In the genomic region with DNA sequence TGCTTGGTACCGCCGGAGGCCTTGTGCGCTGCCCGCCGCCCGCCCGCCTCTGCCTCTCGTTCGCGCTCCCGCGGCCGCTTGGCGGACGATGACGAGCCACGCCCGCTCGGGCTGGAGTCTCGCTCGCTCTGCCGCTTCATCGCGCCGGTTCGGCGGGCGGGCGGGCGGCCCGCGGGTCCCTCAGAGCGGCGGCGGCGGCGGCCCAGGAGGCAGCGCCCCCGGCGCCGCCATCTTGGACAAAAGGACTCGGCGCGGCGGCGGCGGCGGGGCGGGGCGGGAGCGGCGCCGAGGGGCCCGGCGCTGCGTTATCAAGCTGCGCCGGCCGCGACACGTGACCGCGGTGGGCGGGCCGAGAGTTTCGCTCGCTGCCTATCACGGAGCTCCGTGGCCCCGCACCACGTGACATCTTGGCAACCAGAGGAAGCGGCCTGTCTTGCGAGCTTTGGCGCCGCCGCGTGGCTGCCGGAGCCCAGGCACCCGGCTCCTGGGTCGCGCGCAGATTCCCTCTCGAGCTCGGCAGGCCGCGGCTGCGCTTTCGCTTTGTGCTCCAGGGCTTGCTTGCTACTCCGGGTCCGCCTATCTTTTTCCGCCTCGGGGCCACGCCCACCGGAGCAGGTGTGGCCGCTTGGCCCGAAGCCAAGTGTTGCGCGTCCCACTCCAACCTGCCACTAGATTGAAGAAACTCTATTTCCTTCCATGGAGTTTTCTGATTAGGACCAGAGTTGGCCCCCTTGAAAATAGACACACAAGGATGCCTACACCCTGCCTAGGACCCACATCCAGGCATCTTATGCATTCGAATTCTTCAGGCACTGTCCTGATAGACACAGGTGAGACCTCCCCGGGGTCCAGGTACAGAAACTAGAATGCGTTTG, we compare ENCODE assay signal across 8 mouse cellular contexts. TPM values are rescaled to one million over a fixed set of nuclear protein-coding genes. Genes with fewer than 3 reads are reported as not detected.
A peak's percentile ranks its signal among the peaks of the same experiment; 100 is the strongest.
DNase-seq lines count a peak whose midpoint lies in the region; ATAC-seq and TF ChIP-seq lines count a peak whose summit lies in the region.

A gene (minus strand): TSS at position 601 of the 875 bp plus-strand sequence.

- H3K4me2 ChIP-seq in forebrain, postnatal 0 days (ENCODE audit: low read depth), result peak within 1 kb of the TSS; percentile 93
- peak within 1 kb of the TSS; percentile 95 for H3K4me2 ChIP-seq in lung, embryonic 15.5 days

- no peak for TF ChIP-seq EP300 in MEL (IDR thresholded peaks at IDR 0.05; ENCODE audit: low read depth in 1 of 2, low read length in 2 of 2)

- H3K79me2 ChIP-seq in MEL (ENCODE audit: control insufficient read depth, insufficient read depth, low read length, poor library complexity), result peaks cover 59% of the 10 kb centered on the region

- peak; percentile 78 for ATAC-seq in forebrain, postnatal 0 days
- ATAC-seq in lung, embryonic 15.5 days (ENCODE audit: borderline replicate concordance, extremely low read depth, low FRiP score, low TSS enrichment), result peak; percentile 79

- no peaks in the 10 kb centered on the region for H3K9me3 ChIP-seq in MEL (replicated peaks; ENCODE audit: insufficient read depth, low read length)
- H3K9me3 ChIP-seq in forebrain, postnatal 0 days (ENCODE audit: low read length), result no peaks in the 10 kb centered on the region
- no peaks in the 10 kb centered on the region for H3K9me3 ChIP-seq in lung, embryonic 15.5 days

- H3K4me1 ChIP-seq in MEL (ENCODE audit: control insufficient read depth in 1 of 2, insufficient read depth in 2 of 2, low read length in 2 of 2), result peaks cover 4 to 51% of the 10 kb centered on the region in 2 experiments; a peak in 3 of 4 replicates
- H3K4me1 ChIP-seq in cerebellum, adult 2 months (ENCODE audit: control insufficient read depth, insufficient read depth, low read length), result peaks cover 23% of the 10 kb centered on the region
- peaks cover 34% of the 10 kb centered on the region for H3K4me1 ChIP-seq in forebrain, postnatal 0 days (ENCODE audit: insufficient read depth)
- peaks cover 67% of the 10 kb centered on the region for H3K4me1 ChIP-seq in lung, embryonic 15.5 days

- WGBS in cerebellum, adult 2 months, result 3% methylated on average over 101 of the region's 101 CpGs
- 4% methylated on average over 84 of the region's 101 CpGs for WGBS in forebrain, postnatal 0 days
- WGBS in lung, embryonic 15.5 days, result 2% methylated on average over 75 of the region's 101 CpGs

- no peaks in the 10 kb centered on the region for H3K27me3 ChIP-seq in MEL (ENCODE audit: control insufficient read depth in 1 of 2, insufficient read depth in 2 of 2, low read length in 2 of 2)
- no peaks in the 10 kb centered on the region for H3K27me3 ChIP-seq in cerebellum, adult 2 months (ENCODE audit: control insufficient read depth, insufficient read depth, low read length)
- no peaks in the 10 kb centered on the region for H3K27me3 ChIP-seq in forebrain, postnatal 0 days (ENCODE audit: insufficient read depth, low read length)
- H3K27me3 ChIP-seq in lung, embryonic 15.5 days, result no peaks in the 10 kb centered on the region

- H3K27ac ChIP-seq in MEL (ENCODE audit: control insufficient read depth, low read depth, low read length), result peak within 1 kb of the TSS; percentile 60
- peak within 1 kb of the TSS; percentile 56; the same call in 1 of the 2 replicates for H3K27ac ChIP-seq in cerebellum, adult 2 months (ENCODE audit: insufficient read depth, low read length)
- H3K27ac ChIP-seq in forebrain, postnatal 0 days (ENCODE audit: low read depth, low read length), result peak within 1 kb of the TSS; percentile 95
- H3K27ac ChIP-seq in lung, embryonic 15.5 days, result peak within 1 kb of the TSS; percentile 83

- peak in 2 of 3 experiments; percentile 82 to 87; a peak in 5 of 6 replicates for TF ChIP-seq CTCF in MEL (IDR thresholded peaks at IDR 0.05 in 2 of 3, conservative IDR thresholded peaks at IDR 0.05 in 1 of 3; ENCODE audit: control insufficient read depth in 1 of 3, insufficient read depth in 1 of 3, low read depth in 2 of 3, low read length in 3 of 3, poor library complexity in 1 of 3, severe bottlenecking in 1 of 3)
- TF ChIP-seq CTCF in cerebellum, adult 2 months (IDR thresholded peaks at IDR 0.05; ENCODE audit: borderline replicate concordance, insufficient read depth, low read depth, low read length), result peak; percentile 74
- peak; percentile 89 for TF ChIP-seq CTCF in forebrain, postnatal 0 days (IDR thresholded peaks at IDR 0.05; ENCODE audit: low read depth)

- peak; percentile 63 for TF ChIP-seq RAD21 in MEL (IDR thresholded peaks at IDR 0.05; ENCODE audit: low read depth, low read length)

- peak within 1 kb of the TSS; percentile 88 for H3K4me3 ChIP-seq in MEL (ENCODE audit: control insufficient read depth in 1 of 2, insufficient read depth in 1 of 2, low read depth in 2 of 2, low read length in 2 of 2)
- H3K4me3 ChIP-seq in cerebellum, adult 2 months (replicated peaks; ENCODE audit: insufficient read depth, low read depth, low read length), result peak within 1 kb of the TSS; percentile 65
- H3K4me3 ChIP-seq in forebrain, postnatal 0 days (ENCODE audit: low read depth, low read length), result peak within 1 kb of the TSS; percentile 85
- peak within 1 kb of the TSS; percentile 77 for H3K4me3 ChIP-seq in lung, embryonic 15.5 days

- peak within 1 kb of the TSS; percentile 97 for H3K9ac ChIP-seq in MEL (ENCODE audit: control insufficient read depth, low read depth, low read length, poor library complexity, severe bottlenecking)
- peak within 1 kb of the TSS; percentile 92 for H3K9ac ChIP-seq in forebrain, postnatal 0 days
- H3K9ac ChIP-seq in lung, embryonic 15.5 days, result peak within 1 kb of the TSS; percentile 87

- TF ChIP-seq POLR2A in MEL (IDR thresholded peaks at IDR 0.05; ENCODE audit: control insufficient read depth in 1 of 2, insufficient read depth in 1 of 2, low read depth in 1 of 2, low read length in 2 of 2, poor library complexity in 1 of 2), result peak; percentile 74 to 98; a peak in 3 of 4 replicates
- no peak for TF ChIP-seq POLR2A in cerebellum, adult 2 months (IDR thresholded peaks at IDR 0.05; ENCODE audit: borderline replicate concordance, insufficient read depth, low read length)

- H3K36me3 ChIP-seq in MEL (ENCODE audit: control insufficient read depth in 1 of 2, insufficient read depth in 2 of 2, low read length in 2 of 2), result peaks cover 3 to 56% of the 10 kb centered on the region in 2 experiments
- peaks cover 43% of the 10 kb centered on the region for H3K36me3 ChIP-seq in forebrain, postnatal 0 days (ENCODE audit: insufficient read depth)
- H3K36me3 ChIP-seq in lung, embryonic 15.5 days, result peaks cover 42% of the 10 kb centered on the region

- peak; percentile 99 for DNase-seq in MEL (ENCODE audit: low read depth, low spot score)
- peak; percentile 98 for DNase-seq in cerebellum, adult 2 months
- peak; percentile 100 for DNase-seq in forebrain, postnatal 0 days
- peak; percentile 99 for DNase-seq in heart, postnatal 4 days
- peak; percentile 96 to 98 for DNase-seq in layer of hippocampus, adult 8-10 months (ENCODE audit: low spot score in 2 of 2)
- peak; percentile 97 for DNase-seq in ovary, adult 18-20 months (ENCODE audit: low spot score)
- peak; percentile 99 for DNase-seq in thymus, postnatal 0 days (ENCODE audit: low spot score)

TF ChIP-seq in MEL, 35 proteins besides CTCF, POLR2A, EP300 and RAD21 (continues in another document):
- TF ChIP-seq E2F4 (IDR thresholded peaks at IDR 0.05; ENCODE audit: borderline replicate concordance, low read depth, low read length), result no peak
- TF ChIP-seq ETS1 (IDR thresholded peaks at IDR 0.05; ENCODE audit: low read depth, low read length), result peak; percentile 27; the same call in 1 of the 2 replicates
- peak; percentile 82 for TF ChIP-seq HCFC1 (IDR thresholded peaks at IDR 0.05; ENCODE audit: low read depth, low read length)
- TF ChIP-seq ZC3H11A (IDR thresholded peaks at IDR 0.05; ENCODE audit: low read depth, low read length), result peak; percentile 56
- TF ChIP-seq BHLHE40 (IDR thresholded peaks at IDR 0.05; ENCODE audit: borderline replicate concordance, low read depth, low read length), result peak; percentile 86
- peak; percentile 67 for TF ChIP-seq SMC3 (IDR thresholded peaks at IDR 0.05; ENCODE audit: low read depth, low read length)
- no peak for TF ChIP-seq UBTF (IDR thresholded peaks at IDR 0.05; ENCODE audit: borderline replicate concordance, insufficient read depth, low read depth, low read length)
- TF ChIP-seq SIN3A (IDR thresholded peaks at IDR 0.05; ENCODE audit: low read length), result peak; percentile 89
- peak; percentile 52; the same call in 1 of the 2 replicates for TF ChIP-seq KAT2A (conservative IDR thresholded peaks at IDR 0.05; ENCODE audit: low read depth, low read length)
- TF ChIP-seq MEF2A (IDR thresholded peaks at IDR 0.05; ENCODE audit: extremely low read depth, insufficient replicate concordance, low read depth, low read length, poor library complexity, severe bottlenecking), result 0 out of 2 replicates have a peak, but pooled peaks have one; percentile 14
- TF ChIP-seq POLR2AphosphoS2 (IDR thresholded peaks at IDR 0.05; ENCODE audit: low read length), result peak; percentile 88
- peak; percentile 87 for TF ChIP-seq MXI1 (IDR thresholded peaks at IDR 0.05; ENCODE audit: low read depth, low read length)
- TF ChIP-seq MAX (IDR thresholded peaks at IDR 0.05; ENCODE audit: low read length), result peak; percentile 98
- 0 out of 2 replicates have a peak, but pooled peaks have one; percentile 19 for TF ChIP-seq TBP (IDR thresholded peaks at IDR 0.05; ENCODE audit: low read depth, low read length)
- peak; percentile 55; the same call in 1 of the 2 replicates for TF ChIP-seq ELF1 (IDR thresholded peaks at IDR 0.05; ENCODE audit: low read depth, low read length)
- 0 out of 2 replicates have a peak, but pooled peaks have one; percentile 19 for TF ChIP-seq TAL1 (IDR thresholded peaks at IDR 0.05; ENCODE audit: low read length)
- TF ChIP-seq NRF1 (IDR thresholded peaks at IDR 0.05; ENCODE audit: insufficient read depth, low read depth, low read length, poor library complexity, severe bottlenecking), result peak; percentile 70
- no peak for TF ChIP-seq MYB (IDR thresholded peaks at IDR 0.05; ENCODE audit: low read depth, low read length)
- TF ChIP-seq MAZ (IDR thresholded peaks at IDR 0.05; ENCODE audit: low read depth, low read length), result no peak

RNA-seq across cellular contexts. Expression of the gene that starts here (rescaled TPM):
- total RNA-seq in MEL (2012; rRNA removed), result 23.3 and 29.7 TPM in 2 replicates
- 10 to 100 TPM in 1 of 2 experiments, not detected in 1; 42.2 TPM for polyA plus RNA-seq in MEL (2012; ENCODE audit: insufficient read depth in 1 of 2, insufficient read length in 2 of 2, low read depth in 1 of 2, low replicate concordance in 2 of 2, missing spikeins in 1 of 2)
- 13.1 and 13.5 TPM in 2 replicates for polyA plus RNA-seq in cerebellum, adult 2 months (2012; rRNA removed)
- 82.4 and 83.5 TPM in 2 replicates for total RNA-seq in forebrain, postnatal 0 days (2014; rRNA removed)
- 15.8 and 16.8 TPM in 2 replicates for polyA plus RNA-seq in forebrain, postnatal 0 days (2015; fragmentation: Nextera tagmentation; extraction: Ambion mirVana)
- total RNA-seq in heart, postnatal 4 days (2021), result 10 to 100 TPM; 21.6 to 26.1 TPM
- 10 to 100 TPM; 47.6 to 54.0 (median 48.4) TPM for total RNA-seq in layer of hippocampus, adult 8-10 months (2022)
- 10.7 and 11.5 TPM in 2 replicates for polyA plus RNA-seq in lung, embryonic 15.5 days (2015; fragmentation: Nextera tagmentation; extraction: Ambion mirVana)
- polyA plus RNA-seq in thymus, postnatal 0 days (2015; fragmentation: Nextera tagmentation; extraction: Ambion mirVana), result 8.9 and 10.0 TPM in 2 replicates

Comparison
In these comparisons a context has a peak if more than half of its experiments do, and no peak if none do; other contexts are left out.
1. Peak in every context shown above with its lines: DNase-seq, ATAC-seq, H3K4me3 ChIP-seq and H3K27ac ChIP-seq.